Mouse (Mus musculus): Measurements from ENCODE around the gene Rp9. TPM values are rescaled to one million over a fixed set of nuclear protein-coding genes. Genes with fewer than 3 reads are reported as not detected.

The Rp9 gene
- polyA plus RNA-seq (2017; shearing (Covaris generic)): 100 to 1,000 TPM in 1 of 2 experiments, 10 to 100 TPM in 1; 92.5 to 152 TPM

GRCm38 (mm10) chr9:22469643-22470042 is at the start of gene Rp9:
TSS of gene Rp9 (minus strand) at chr9:22469743.

GRCm38 (mm10) chr9:22475424-22475868 is 5.9 kb upstream of the Rp9 start, which contains the start of gene Bbs9:
TSS of gene Bbs9 (plus strand) at chr9:22475715.

GRCm38 (mm10) chr9:22453990-22454389 is 15.6 kb downstream of the Rp9 start, which contains the start of gene Gm17545:
TSS of gene Gm17545 (plus strand) at chr9:22454290.

GRCm38 (mm10) chr9:22411002-22411857 is 58.3 kb downstream of the Rp9 start, which contains the start of gene 9530077C05Rik:
TSS of gene 9530077C05Rik (plus strand) at chr9:22411513.

DNA sequence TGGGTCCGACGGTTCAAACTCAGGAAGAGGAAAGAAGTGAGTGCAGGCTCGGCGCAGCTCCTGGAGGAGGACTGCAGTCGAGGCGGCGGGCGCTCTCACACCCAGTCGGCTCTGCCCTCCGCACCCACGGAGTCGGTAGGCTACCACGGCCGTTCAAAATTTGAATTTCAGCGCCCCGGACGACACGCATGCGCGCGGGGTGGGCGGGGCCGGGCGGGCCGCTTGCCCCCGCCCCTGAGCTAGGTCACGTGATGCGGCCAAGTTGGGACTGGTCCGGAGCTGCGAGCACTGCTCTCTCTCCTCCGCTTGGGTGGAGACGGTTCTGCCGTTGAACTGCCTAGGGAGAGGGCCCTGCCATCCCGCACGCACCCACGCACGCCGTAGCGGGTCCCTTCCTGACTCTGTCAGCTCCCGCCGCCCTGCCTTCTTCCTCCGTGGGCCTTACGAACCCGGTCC is 80.5 kb downstream of the Rp9 start, which contains the start of gene Anln:
Gene Anln, minus strand, starts transcription at position 168 of the 456 bp plus-strand sequence.

Other genes with a start within 250 kb of the Rp9 start
- 10 to 100 TPM; 36.6 to 43.6 TPM for gene Zfp809, start 244.0 kb downstream of the Rp9 start, polyA plus RNA-seq (2017; shearing (Covaris generic))
- gene Zfp599, start 209.8 kb downstream of the Rp9 start, polyA plus RNA-seq (2017; shearing (Covaris generic)): 1 to 10 TPM; 2.9 to 4.1 TPM
- gene Zfp810, start 162.1 kb downstream of the Rp9 start, polyA plus RNA-seq (2017; shearing (Covaris generic)): 10 to 100 TPM; 12.4 to 27.2 TPM
- 1 to 10 TPM; 2.0 to 3.5 TPM for gene Anln, start 80.6 kb downstream of the Rp9 start, polyA plus RNA-seq (2017; shearing (Covaris generic))
- gene 9530077C05Rik, start 58.2 kb downstream of the Rp9 start, polyA plus RNA-seq (2017; shearing (Covaris generic)): 1 to 10 TPM in 1 of 2 experiments, under 1 TPM in 1; 0.68 to 1.3 TPM
- gene Gm17545, start 15.5 kb downstream of the Rp9 start, polyA plus RNA-seq (2017; shearing (Covaris generic)): not detected
- gene Bbs9, start 6.0 kb upstream of the Rp9 start, polyA plus RNA-seq (2017; shearing (Covaris generic)): 10 to 100 TPM; 12.5 to 14.9 TPM